Mouse (Mus musculus) G1E (cell line): Measurements from ENCODE around the gene Il6st.

Experiments used
- CTCF ChIP-seq: IDR thresholded peaks from 2 replicates; pipeline ENCODE4 v1.5.1; 2012; ENCODE audit warnings: low read depth, low read length, inconsistent platforms, mixed read lengths
- GATA1 ChIP-seq: IDR thresholded peaks from 2 replicates; pipeline ENCODE4 v1.6.1; 2012; ENCODE audit warnings: borderline replicate concordance, low read length, inconsistent platforms, mixed read lengths
- TAL1 ChIP-seq: conservative IDR thresholded peaks from 2 replicates; pipeline ENCODE4 v1.6.1; 2012; ENCODE audit warnings: low read depth, low read length, inconsistent platforms, mixed read lengths

- TF ChIP-seq TAL1 (no peak), GATA1 (no peak), CTCF (no peak)
Measured at GRCm38 (mm10) chr13:112486236-112486635, 22.4 kb downstream of the Il6st start.
